Mouse (Mus musculus) neural tube, embryonic 13.5 days (tissue): Measurements from ENCODE around the gene Foxo3. TPM values are rescaled to one million over a fixed set of nuclear protein-coding genes. Genes with fewer than 3 reads are reported as not detected.

Experiments used
- ATAC-seq: fragments of 200-750 bp; cut with Nextera tagmentation; 2 replicates; pipeline ENCODE4 v1.8.0; 2017; ENCODE audit warnings: low read depth, mild to moderate bottlenecking, moderate TSS enrichment, moderate library complexity
- H3K27ac ChIP-seq: fragments of 300-500 bp; sonication (generic); replicated peaks from 2 replicates; pipeline ENCODE4 v1.5.1; 2015; ENCODE audit warnings: moderate library complexity, mild to moderate bottlenecking, inconsistent platforms
- H3K27me3 ChIP-seq: fragments of 300-500 bp; sonication (generic); 2 replicates; pipeline ENCODE4 v1.6.1; 2015; ENCODE audit warnings: mild to moderate bottlenecking, inconsistent platforms
- H3K36me3 ChIP-seq: fragments of 300-500 bp; sonication (generic); 2 replicates; pipeline ENCODE4 v1.6.1; 2015; ENCODE audit warnings: mild to moderate bottlenecking, inconsistent platforms
- H3K4me1 ChIP-seq: fragments of 300-500 bp; sonication (generic); replicated peaks from 2 replicates; pipeline ENCODE4 v1.6.1; 2015; ENCODE audit warnings: inconsistent platforms
- H3K4me2 ChIP-seq: fragments of 300-500 bp; sonication (generic); 2 replicates; pipeline ENCODE4 v1.6.1; 2015; ENCODE audit warnings: inconsistent platforms, mild to moderate bottlenecking, moderate library complexity
- H3K4me3 ChIP-seq: fragments of 300-500 bp; sonication (generic); 2 replicates; pipeline ENCODE4 v1.5.1; 2015; ENCODE audit warnings: mild to moderate bottlenecking, inconsistent platforms
- H3K9ac ChIP-seq: fragments of 300-500 bp; sonication (generic); 2 replicates; pipeline ENCODE4 v1.6.1; 2015; ENCODE audit warnings: moderate library complexity, mild to moderate bottlenecking, inconsistent platforms
- H3K9me3 ChIP-seq: fragments of 300-500 bp; sonication (generic); 2 replicates; pipeline ENCODE4 v1.6.1; 2016; ENCODE audit warnings: inconsistent platforms
- WGBS: fragments of 180-500 bp; shearing (Covaris S2); methylation state at CpG from one replicate; pipeline ENCODE4 v1.1.7; 2015; 5-methylcytosine and 5-hydroxymethylcytosine counted together
- polyA plus RNA-seq: library from polyadenylated mRNA; unstranded; fragments of >200 nt; fragmentation: Nextera tagmentation; extraction: Ambion mirVana; gene quantifications from 2 replicates; pipeline ENCODE4 v1.2.1, GENCODE M21; 2015

The Foxo3 gene
- polyA plus RNA-seq, 1 experiment from 2014 or later = 4.2 TPM

DNA sequence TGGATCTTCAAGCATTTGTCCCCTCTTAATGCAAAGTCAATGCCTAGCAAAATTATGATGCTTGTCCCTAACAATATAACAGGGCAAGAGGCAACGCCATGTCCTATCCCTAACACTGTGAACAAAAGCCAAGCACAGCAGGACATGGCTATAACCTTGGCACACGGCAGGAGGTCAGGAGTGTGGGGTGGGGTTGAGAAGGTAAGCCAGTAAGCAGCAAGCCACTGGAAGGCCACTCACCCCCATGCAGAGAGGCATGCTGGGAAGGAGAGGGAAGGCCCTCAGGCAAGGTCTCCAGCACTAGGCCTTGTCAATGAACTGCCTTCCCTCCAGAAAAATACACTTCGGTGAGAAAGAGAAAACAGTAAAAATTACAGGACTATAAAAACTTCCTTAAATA, 30.1 kb downstream of the Foxo3 start:
- no peak for ATAC-seq
- H3K27me3 ChIP-seq = no peaks in the 10 kb centered on the region
- H3K9ac ChIP-seq = no peak overlapping the region
- H3K27ac ChIP-seq = no peak overlapping the region
- H3K9me3 ChIP-seq = no peaks in the 10 kb centered on the region
- peaks cover 40% of the 10 kb centered on the region for H3K4me1 ChIP-seq
- H3K4me2 ChIP-seq = no peak overlapping the region
- no peaks in the 10 kb centered on the region for H3K36me3 ChIP-seq
- 55% methylated on average over 3 of the region's 3 CpGs for WGBS
- no peak overlapping the region for H3K4me3 ChIP-seq

DNA sequence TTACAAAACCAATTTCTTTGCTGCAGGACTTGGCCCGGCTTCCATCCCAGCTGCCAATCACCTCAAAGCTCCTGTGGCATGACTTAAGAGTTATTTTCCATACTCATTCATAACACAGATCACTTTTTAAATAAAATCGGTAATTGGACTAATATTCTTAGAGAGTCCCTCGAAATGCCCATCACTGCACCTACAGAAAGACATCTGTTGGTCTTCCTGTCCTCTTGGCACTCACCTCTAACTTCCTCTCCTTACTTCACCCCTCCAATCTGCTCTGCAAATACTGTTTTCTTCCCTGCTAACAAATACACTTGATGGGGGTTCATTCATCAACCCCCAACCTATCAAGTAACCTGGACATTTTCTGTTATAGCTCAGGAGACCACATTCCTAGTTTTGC, 30.9 kb downstream of the Foxo3 start:
- no peak for ATAC-seq
- no peaks in the 10 kb centered on the region for H3K36me3 ChIP-seq
- H3K4me2 ChIP-seq = no peak overlapping the region
- no peak overlapping the region for H3K4me3 ChIP-seq
- no peak overlapping the region for H3K27ac ChIP-seq
- H3K4me1 ChIP-seq = peaks cover 34% of the 10 kb centered on the region
- no peaks in the 10 kb centered on the region for H3K9me3 ChIP-seq
- H3K27me3 ChIP-seq = no peaks in the 10 kb centered on the region
- 94% methylated on average over 3 of the region's 3 CpGs for WGBS
- no peak overlapping the region for H3K9ac ChIP-seq

DNA sequence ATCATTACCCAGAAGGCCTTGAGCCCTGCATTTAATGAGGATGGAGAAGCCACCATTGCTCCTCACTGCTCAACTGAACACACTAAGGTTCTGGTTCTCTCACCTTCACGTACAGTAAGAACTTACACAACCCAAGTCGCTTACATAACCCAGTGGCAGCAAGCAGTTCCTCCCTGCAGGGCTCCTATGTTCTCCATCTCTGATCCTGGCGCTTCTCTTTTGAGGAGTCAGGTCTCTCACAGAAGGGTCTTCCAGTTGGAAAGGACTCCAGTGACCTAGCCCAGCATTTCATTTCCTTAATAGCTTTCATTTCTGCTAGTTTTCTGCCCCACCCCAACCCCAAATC, 31.3 kb downstream of the Foxo3 start:
- Histone ChIP-seq H3K9ac (no peak overlapping the region), H3K4me1 (peaks cover 29% of the 10 kb centered on the region), H3K27ac (no peak overlapping the region), H3K4me2 (no peak overlapping the region), H3K4me3 (no peak overlapping the region), H3K36me3 (no peaks in the 10 kb centered on the region), H3K9me3 (no peaks in the 10 kb centered on the region), H3K27me3 (no peaks in the 10 kb centered on the region)
- 94% methylated on average over 3 of the region's 3 CpGs for WGBS
- ATAC-seq = no peak

DNA sequence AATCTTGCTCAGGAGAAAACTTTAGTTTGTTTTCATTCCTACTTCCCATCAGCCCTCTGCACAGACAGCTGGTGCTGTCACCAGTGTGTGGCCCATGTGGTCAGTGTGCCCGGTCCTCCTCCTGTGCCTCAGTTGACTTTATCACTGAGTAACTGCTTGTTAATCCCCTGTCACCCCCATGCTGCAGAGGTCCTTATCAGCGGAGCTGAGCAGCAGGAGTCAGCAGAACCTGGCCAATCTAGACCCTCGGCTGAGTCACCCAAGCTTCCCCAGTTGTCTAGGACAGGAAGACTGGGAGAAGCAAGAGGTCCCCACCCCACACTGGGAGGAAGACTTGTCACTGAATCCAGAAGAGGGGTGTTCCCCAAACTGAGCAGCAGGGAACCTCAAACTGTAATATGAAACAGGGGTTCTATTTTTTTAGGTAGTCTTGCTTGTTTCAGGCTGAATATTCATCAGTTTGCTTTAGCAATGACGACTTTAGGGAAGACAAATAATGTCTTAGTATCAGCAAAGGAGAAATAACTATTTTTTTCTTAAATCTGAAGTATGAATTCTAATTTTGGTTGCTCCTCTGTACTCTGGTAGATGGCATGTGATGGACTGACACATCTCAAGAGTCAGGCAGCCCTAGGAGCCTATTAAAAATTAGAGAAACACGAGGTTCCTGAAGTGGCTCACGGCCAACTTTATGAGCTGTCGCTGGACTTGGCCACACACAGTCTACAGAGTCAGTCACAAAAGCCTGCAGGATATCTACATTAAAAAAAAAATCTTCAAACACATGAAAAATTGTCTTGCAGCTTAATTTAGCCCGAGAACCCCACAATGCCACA, 31.9 kb downstream of the Foxo3 start:
- 82% methylated on average over 8 of the region's 8 CpGs for WGBS
- H3K9me3 ChIP-seq = no peaks in the 10 kb centered on the region
- H3K27me3 ChIP-seq = no peaks in the 10 kb centered on the region
- no peak for ATAC-seq
- H3K9ac ChIP-seq = no peak overlapping the region
- H3K27ac ChIP-seq = no peak overlapping the region
- H3K4me1 ChIP-seq = peaks cover 25% of the 10 kb centered on the region
- no peak overlapping the region for H3K4me3 ChIP-seq
- H3K4me2 ChIP-seq = no peak overlapping the region
- H3K36me3 ChIP-seq = no peaks in the 10 kb centered on the region

DNA sequence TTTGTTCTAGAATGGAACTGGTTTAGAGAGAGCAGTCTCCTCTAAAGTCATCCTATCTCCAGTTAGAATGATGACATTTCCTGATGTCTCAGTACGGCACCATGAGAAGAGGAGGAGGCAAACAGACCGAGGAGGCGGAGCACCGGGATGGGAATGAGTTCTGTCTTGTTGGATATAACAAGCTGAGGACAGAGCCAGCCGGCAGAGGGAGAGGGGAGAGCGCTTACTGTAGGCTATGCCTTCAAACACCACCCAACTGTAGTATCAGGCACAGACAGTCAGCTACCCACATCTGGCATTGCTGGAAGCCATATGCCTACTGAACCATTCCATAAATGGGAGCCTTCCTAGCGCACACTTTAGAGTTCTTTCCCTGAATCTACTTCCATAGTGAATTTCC, 32.6 kb downstream of the Foxo3 start:
- H3K9ac ChIP-seq = no peak overlapping the region
- no peaks in the 10 kb centered on the region for H3K9me3 ChIP-seq
- no peaks in the 10 kb centered on the region for H3K36me3 ChIP-seq
- 93% methylated on average over 7 of the region's 7 CpGs for whole genome bisulfite sequencing
- H3K4me3 ChIP-seq = no peak overlapping the region
- H3K4me2 ChIP-seq = no peak overlapping the region
- peaks cover 24% of the 10 kb centered on the region for H3K4me1 ChIP-seq
- H3K27me3 ChIP-seq = no peaks in the 10 kb centered on the region
- no peak for ATAC-seq
- no peak overlapping the region for H3K27ac ChIP-seq

DNA sequence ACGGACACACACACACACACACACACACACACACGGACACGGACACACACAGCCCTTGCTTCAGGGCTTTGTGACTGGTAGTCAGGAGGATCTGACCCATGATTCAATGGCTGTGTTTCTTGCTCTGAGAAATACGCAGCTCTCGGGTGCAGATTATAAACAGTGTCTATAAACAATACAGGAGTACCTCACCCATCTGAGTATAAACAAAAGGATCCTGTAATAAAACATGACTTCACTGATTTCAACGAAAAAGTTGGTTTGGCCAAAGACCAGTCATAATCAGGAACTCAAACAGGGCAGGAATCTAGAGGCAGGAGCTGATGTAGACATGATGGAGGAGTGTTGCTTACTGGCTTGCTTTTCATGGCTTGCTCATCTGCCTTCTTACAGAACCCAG, 34.1 kb downstream of the Foxo3 start:
- no peak overlapping the region for H3K9ac ChIP-seq
- no peak overlapping the region for H3K27ac ChIP-seq
- H3K27me3 ChIP-seq = no peaks in the 10 kb centered on the region
- ATAC-seq = no peak
- WGBS = 91% methylated on average over 6 of the region's 6 CpGs
- H3K4me1 ChIP-seq = peaks cover 17% of the 10 kb centered on the region
- no peaks in the 10 kb centered on the region for H3K9me3 ChIP-seq
- H3K4me2 ChIP-seq = no peak overlapping the region
- no peaks in the 10 kb centered on the region for H3K36me3 ChIP-seq
- H3K4me3 ChIP-seq = no peak overlapping the region

DNA sequence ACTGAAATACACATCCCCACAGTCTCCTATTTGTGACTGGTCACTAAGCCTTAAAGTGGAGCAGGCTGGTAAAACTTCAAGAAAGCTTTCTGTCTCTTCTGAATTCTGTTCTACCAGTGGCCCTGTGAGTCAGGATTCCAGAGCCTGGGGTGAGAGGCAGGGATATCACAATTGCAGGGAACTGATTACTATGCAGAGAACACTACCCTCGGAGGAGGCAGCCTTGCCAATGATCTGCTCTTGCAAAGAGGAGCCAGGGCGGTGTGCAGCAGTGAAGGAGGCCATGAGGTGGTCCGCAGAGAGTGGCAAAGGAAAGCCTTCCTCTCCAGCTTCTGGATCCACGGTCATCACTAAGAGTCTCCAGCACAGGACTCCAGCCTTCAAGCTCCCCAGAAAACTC, 34.8 kb downstream of the Foxo3 start:
- 63% methylated on average over 4 of the region's 4 CpGs for WGBS
- Histone ChIP-seq H3K4me1 (peaks cover 17% of the 10 kb centered on the region), H3K4me3 (no peak overlapping the region), H3K36me3 (no peaks in the 10 kb centered on the region), H3K27ac (no peak overlapping the region), H3K4me2 (no peak overlapping the region), H3K27me3 (no peaks in the 10 kb centered on the region), H3K9ac (no peak overlapping the region), H3K9me3 (no peaks in the 10 kb centered on the region)
- ATAC-seq = no peak

DNA sequence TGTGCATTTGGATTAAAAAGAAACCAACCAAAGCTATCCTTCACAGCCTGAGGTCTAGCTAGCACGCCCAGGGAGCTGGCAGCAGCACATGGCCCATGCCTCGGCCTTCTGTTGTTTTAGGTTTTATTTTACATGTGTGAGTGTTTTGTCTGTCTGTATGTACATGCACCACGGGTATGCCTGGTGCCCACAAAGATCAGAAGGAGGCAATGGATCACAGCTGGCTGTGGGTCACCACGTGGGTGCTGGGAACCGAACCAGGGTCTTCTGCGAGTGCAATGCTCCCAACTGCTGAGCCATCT, 36.8 kb downstream of the Foxo3 start:
- no peak overlapping the region for H3K4me3 ChIP-seq
- 93% methylated on average over 6 of the region's 6 CpGs for WGBS
- H3K27me3 ChIP-seq = no peaks in the 10 kb centered on the region
- no peak overlapping the region for H3K27ac ChIP-seq
- H3K4me1 ChIP-seq = peaks cover 14% of the 10 kb centered on the region; the same call in 1 of the 2 replicates
- H3K9me3 ChIP-seq = no peaks in the 10 kb centered on the region
- H3K36me3 ChIP-seq = no peaks in the 10 kb centered on the region
- no peak overlapping the region for H3K4me2 ChIP-seq
- ATAC-seq = no peak
- no peak overlapping the region for H3K9ac ChIP-seq

DNA sequence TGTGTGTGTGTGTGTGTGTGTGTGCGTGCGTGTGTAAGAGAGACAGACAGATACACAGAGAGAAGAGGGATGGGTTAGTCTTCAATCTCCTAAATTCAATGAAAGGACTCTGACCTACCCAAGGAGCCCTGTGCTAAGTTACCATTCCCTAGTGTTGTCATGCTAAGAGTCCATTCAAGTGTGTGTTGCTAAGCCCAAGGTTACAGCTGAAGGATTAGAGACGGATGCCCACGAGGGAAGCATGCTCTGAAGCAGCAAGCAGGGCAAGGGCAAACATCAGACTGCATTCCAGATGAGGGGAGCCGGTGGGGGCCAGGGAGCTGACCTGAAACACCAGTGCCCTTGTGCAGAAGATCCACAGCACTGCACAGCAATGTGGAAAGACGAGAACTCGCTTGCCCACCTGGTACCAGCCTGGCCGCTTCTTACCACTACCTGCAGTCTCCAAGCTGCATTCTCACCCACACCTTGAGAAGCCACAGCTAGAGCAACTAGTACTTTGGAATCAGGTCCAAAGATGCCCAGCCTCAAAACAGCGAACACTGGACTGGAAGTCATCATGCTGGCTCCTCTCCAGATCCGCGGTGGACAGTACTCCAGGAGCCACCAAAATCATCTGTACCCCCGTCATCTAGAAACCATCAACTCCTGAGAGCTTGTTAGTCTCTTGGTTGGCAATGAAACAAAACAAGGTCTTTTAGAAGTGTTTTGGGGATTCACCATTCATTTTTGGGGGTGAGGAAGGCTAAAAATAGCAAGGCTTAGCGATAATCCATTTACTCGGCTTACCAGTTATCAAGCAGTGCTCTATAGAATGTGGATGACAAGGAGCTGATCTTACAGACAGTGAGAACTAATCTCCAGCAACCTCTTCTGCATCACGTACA, 37.4 kb downstream of the Foxo3 start:
- Histone ChIP-seq H3K27me3 (no peaks in the 10 kb centered on the region), H3K9ac (no peak overlapping the region), H3K4me2 (no peak overlapping the region), H3K4me3 (no peak overlapping the region), H3K36me3 (no peaks in the 10 kb centered on the region), H3K27ac (no peak overlapping the region), H3K4me1 (peaks cover 14% of the 10 kb centered on the region; the same call in 1 of the 2 replicates), H3K9me3 (no peaks in the 10 kb centered on the region)
- 85% methylated on average over 15 of the region's 15 CpGs for WGBS
- no peak for ATAC-seq

DNA sequence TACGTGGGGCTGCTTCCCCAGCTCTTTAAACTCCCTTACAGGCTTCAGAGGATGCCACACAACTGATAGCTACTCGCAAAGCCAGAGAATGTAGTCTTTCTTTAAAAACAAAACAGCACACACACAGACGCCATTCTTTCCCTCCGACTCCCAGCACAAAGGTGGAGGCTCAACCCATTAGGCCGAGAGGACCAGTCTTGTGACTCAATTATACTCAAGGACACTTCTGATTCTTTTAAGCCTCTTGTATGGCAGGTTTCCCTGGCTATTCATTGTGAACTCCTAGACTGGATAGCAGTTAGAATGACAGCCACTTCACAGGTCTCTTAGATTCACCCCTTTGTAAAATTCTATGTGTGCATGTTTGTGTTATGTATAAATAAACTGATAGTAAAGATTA, 38.3 kb downstream of the Foxo3 start:
- 38% methylated on average over 5 of the region's 5 CpGs for WGBS
- H3K4me3 ChIP-seq = no peak overlapping the region
- H3K27ac ChIP-seq = no peak overlapping the region
- no peaks in the 10 kb centered on the region for H3K27me3 ChIP-seq
- no peak overlapping the region for H3K4me2 ChIP-seq
- no peak overlapping the region for H3K9ac ChIP-seq
- no peak for ATAC-seq
- H3K4me1 ChIP-seq = peaks cover 15% of the 10 kb centered on the region; the same call in 1 of the 2 replicates
- no peaks in the 10 kb centered on the region for H3K9me3 ChIP-seq
- H3K36me3 ChIP-seq = no peaks in the 10 kb centered on the region

DNA sequence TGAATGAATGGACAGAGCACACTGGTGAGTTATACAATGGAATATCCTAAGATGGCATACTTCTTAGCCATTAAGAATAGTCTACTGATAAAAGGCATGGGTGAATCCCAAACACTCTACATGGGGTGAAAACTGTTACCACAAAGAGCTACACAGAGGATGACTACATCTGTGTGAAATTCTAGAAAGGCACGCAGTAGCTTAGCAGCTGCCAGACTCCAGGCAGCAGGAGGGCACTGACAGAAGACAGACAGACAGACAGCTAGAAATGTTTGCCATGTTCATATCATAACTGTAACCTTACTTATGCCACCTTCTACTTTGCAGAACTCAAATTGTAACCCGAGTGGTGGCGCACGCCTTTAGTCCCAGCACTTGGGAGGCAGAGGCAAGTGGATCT, 39.0 kb downstream of the Foxo3 start:
- H3K27ac ChIP-seq = no peak overlapping the region
- H3K9me3 ChIP-seq = no peaks in the 10 kb centered on the region
- WGBS = 95% methylated on average over 4 of the region's 4 CpGs
- ATAC-seq = no peak
- no peak overlapping the region for H3K4me2 ChIP-seq
- no peak overlapping the region for H3K9ac ChIP-seq
- no peak overlapping the region for H3K4me3 ChIP-seq
- peaks cover 23% of the 10 kb centered on the region for H3K4me1 ChIP-seq
- no peaks in the 10 kb centered on the region for H3K27me3 ChIP-seq
- no peaks in the 10 kb centered on the region for H3K36me3 ChIP-seq

DNA sequence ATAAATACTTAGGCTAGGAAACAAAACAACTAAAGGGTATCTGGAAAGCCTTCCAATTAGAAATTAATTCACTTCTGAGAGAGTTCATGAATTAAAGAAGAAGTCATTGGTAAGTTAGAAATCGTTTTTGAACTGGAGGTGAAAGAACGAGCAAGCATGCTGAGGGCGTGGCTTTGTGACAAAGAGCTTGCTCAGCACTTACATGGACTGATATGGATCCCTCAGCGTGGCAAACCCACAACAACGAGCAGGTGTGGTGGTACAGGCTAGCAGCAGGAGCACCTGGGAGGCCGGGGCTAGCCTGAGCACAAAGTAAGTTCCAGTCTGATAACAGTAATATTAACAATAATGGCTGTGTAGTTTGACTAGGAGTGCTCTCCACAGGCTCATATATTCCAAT, 41.2 kb downstream of the Foxo3 start:
- H3K27me3 ChIP-seq = no peaks in the 10 kb centered on the region
- no peak overlapping the region for H3K27ac ChIP-seq
- H3K4me1 ChIP-seq = peaks cover 26% of the 10 kb centered on the region
- no peak overlapping the region for H3K4me3 ChIP-seq
- WGBS = 86% methylated on average over 6 of the region's 6 CpGs
- no peaks in the 10 kb centered on the region for H3K36me3 ChIP-seq
- no peak for ATAC-seq
- H3K9ac ChIP-seq = no peak overlapping the region
- no peaks in the 10 kb centered on the region for H3K9me3 ChIP-seq
- no peak overlapping the region for H3K4me2 ChIP-seq
